Mouse (Mus musculus) ES-Bruce4 (cell line): ENCODE data around the gene Vps25. TPM values are rescaled to one million over a fixed set of nuclear protein-coding genes. Genes with fewer than 3 reads are reported as not detected.

Experiments used
- H3K27ac ChIP-seq: 2 replicates; pipeline ENCODE4 v1.5.1; 2012; ENCODE audit warnings: low read length, inconsistent platforms; ENCODE audit not compliant: insufficient read depth
- H3K27me3 ChIP-seq: 2 replicates; pipeline ENCODE4 v1.6.1; 2012; ENCODE audit warnings: mild to moderate bottlenecking, low read length, inconsistent platforms; ENCODE audit not compliant: control insufficient read depth, poor library complexity, insufficient read depth, severe bottlenecking
- H3K36me3 ChIP-seq: 2 replicates; pipeline ENCODE4 v1.6.1; 2012; ENCODE audit warnings: inconsistent platforms, mild to moderate bottlenecking, low read length, moderate library complexity; ENCODE audit not compliant: control insufficient read depth, poor library complexity, insufficient read depth, severe bottlenecking
- H3K4me1 ChIP-seq: one replicate; pipeline ENCODE4 v1.8.1; 2011; ENCODE audit warnings: low read length; ENCODE audit not compliant: control insufficient read depth, insufficient read depth
- H3K4me3 ChIP-seq: 2 replicates; pipeline ENCODE4 v1.5.1; 2011; ENCODE audit warnings: low read depth, mild to moderate bottlenecking, low read length
- H3K9ac ChIP-seq: 2 replicates; pipeline ENCODE4 v1.6.1; 2012; ENCODE audit warnings: low read depth, mild to moderate bottlenecking, inconsistent platforms; ENCODE audit not compliant: poor library complexity, severe bottlenecking
- H3K9me3 ChIP-seq: replicated peaks from 2 replicates; pipeline ENCODE4 v1.6.1; 2012; ENCODE audit warnings: mild to moderate bottlenecking, low read length, inconsistent platforms; ENCODE audit not compliant: control insufficient read depth, poor library complexity, insufficient read depth, severe bottlenecking
- CTCF ChIP-seq: IDR thresholded peaks from one replicate; pipeline ENCODE4 v1.8.1; 2011; ENCODE audit warnings: low read depth, low read length
- EP300 ChIP-seq: IDR thresholded peaks from 2 replicates; pipeline ENCODE4 v1.6.1; 2011; ENCODE audit warnings: low read depth, low read length; ENCODE audit not compliant: insufficient read depth
- POLR2A ChIP-seq: IDR thresholded peaks from one replicate; pipeline ENCODE4 v1.8.1; 2011; ENCODE audit warnings: low read length; ENCODE audit not compliant: insufficient read depth
- polyA plus RNA-seq: library from polyadenylated mRNA; stranded (reverse); fragments of >200 nt; gene quantifications from 2 replicates; pipeline ENCODE4 v1.2.4, GENCODE M21; 2011; ENCODE audit warnings: low read depth; ENCODE audit not compliant: missing spikeins, insufficient read depth, insufficient read length

The Vps25 gene
- polyA plus RNA-seq, 1 experiment = 135 TPM

DNA sequence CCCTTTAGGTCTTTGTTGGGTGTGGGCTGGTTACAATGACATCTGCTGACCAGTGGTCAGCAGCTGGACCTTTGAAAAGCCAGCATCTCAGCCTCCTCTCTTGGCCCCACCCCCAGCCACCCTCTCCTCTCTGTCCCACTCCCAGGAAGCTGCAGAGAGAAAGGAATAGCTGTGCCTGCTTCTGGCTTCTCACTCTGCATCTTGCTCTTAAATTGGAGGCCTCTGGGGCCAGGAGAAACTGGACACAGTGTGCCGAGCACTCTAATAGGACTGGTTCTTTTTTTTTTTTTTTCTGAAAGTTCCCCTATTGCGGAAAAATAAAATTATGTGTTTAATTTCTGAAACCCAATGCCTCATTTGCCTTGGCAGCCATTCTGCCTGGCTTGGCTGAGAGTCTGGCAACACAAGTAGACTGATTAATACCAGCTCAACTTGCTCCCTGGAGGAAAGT, 23.4 kb upstream of the Vps25 start:
- Histone ChIP-seq H3K27me3 (no peaks in the 10 kb centered on the region), H3K9ac (no peak overlapping the region), H3K36me3 (no peaks in the 10 kb centered on the region), H3K9me3 (no peaks in the 10 kb centered on the region), H3K4me1 (peaks cover 3% of the 10 kb centered on the region), H3K27ac (no peak overlapping the region), H3K4me3 (no peak overlapping the region)
- TF ChIP-seq EP300 (no peak), CTCF (no peak), POLR2A (no peak)

DNA sequence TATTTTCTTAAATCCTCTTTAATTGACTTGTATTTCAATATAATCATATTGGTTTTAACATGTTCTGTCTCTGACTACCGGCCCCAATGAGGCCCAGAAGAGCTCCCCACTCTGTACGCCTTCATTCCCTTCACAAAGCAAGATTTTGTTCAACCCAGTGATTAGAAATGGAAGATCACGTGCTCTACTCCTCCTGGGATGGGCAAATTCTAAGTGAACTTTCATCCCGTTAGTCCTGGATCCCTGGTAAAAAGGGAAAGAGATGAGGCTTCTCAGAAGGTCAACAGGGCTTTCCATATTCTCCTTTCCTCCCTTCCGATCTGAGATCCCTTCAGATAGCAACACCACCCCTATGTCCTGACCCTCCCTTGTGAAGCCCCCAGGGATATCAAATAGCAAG, 23.0 kb upstream of the Vps25 start:
- no peaks in the 10 kb centered on the region for H3K27me3 ChIP-seq
- no peak overlapping the region for H3K4me3 ChIP-seq
- peak overlapping the region; percentile 17; the same call in 1 of the 2 replicates for H3K27ac ChIP-seq
- no peak for TF ChIP-seq POLR2A
- TF ChIP-seq CTCF = no peak
- no peak for TF ChIP-seq EP300
- no peaks in the 10 kb centered on the region for H3K36me3 ChIP-seq
- H3K9me3 ChIP-seq = no peaks in the 10 kb centered on the region
- no peak overlapping the region for H3K9ac ChIP-seq
- peaks cover 3% of the 10 kb centered on the region for H3K4me1 ChIP-seq

DNA sequence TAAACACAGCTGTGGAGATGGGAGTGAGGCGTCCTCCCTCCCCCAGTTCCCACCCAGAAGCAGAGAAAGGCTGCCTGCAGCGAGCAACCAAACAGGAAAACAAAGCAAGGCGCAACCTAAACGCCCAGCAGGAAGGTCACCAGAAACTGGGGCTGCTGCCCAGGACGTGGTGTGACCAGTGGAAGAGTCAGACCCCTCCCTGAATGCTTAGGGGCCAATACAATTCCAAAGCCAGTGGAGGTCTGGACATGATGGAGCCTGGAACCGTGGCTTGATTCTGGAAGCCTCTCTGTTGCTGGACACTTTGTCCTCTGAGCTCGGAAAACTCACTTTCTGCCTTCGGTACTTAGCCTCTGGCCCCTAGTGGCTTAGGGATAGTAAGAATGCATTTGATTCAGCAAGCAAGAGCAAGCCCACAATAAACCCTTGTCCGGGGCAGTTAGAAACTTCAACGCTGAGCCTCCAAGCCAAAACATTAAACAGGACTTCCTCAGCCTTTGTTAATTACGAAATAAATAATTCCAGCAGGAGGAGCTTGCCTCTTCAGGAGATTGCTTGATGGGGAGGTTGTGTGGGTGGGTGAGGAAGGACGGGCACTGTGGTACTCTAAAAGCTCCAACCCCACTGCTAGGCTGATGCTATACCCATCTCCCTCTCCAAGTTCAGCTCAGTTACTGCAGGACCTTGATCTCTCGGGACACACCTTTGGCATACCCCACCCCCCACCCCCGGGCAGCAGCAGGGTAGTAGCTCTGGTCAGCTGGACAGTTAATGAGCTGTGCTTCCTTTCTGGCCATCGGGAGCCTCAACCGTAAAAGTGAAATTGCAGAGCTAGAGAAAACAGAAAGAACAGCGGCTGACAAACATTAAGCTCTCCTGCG, 22.3 kb upstream of the Vps25 start:
- Histone ChIP-seq H3K36me3 (no peaks in the 10 kb centered on the region), H3K27ac (0 out of 2 replicates have a peak overlapping the region, but pooled peaks have one; percentile 18), H3K4me3 (no peak overlapping the region), H3K9ac (no peak overlapping the region), H3K9me3 (no peaks in the 10 kb centered on the region), H3K4me1 (peaks cover 3% of the 10 kb centered on the region), H3K27me3 (no peaks in the 10 kb centered on the region)
- TF ChIP-seq EP300 (peak; percentile 93), POLR2A (no peak)

DNA sequence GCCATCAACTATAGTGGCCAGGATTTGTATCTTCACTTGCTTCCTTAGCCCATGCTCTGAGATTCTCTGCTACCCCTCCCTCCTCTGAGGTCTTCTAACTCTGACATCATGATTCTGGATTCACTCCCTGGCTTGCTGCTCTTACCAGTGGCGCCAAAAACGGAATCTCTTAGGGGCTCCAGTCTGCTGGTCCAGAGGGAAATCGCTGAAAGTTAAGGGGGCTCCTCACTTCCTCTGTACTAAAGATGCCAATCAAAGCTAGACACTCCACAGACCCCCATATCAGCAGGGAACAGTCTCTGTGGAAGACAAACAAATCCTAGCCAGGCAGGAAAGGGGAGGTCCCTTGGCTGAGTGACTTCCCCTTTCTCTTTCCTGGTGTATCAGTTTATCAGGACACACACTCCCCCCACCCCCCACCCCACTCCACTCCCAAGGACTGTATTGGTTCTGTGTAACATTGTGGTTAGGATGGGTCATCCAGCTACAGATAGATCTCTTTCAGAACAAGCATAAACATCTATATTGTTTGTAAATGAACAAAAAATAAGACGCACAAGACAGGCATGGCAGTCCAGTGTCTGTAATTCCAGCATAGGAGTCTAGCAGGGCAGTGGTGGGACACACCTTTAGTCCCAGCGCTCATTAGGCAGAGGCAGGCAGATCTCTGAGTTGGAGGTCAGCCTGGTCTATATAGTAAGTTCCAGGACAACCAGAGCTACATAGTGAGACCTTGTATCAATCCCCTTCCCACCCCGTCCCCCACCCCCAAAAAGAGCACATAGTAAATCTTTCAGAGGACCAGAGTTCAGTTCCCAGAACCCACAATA, 21.3 kb upstream of the Vps25 start:
- H3K4me3 ChIP-seq = no peak overlapping the region
- H3K27me3 ChIP-seq = no peaks in the 10 kb centered on the region
- H3K36me3 ChIP-seq = no peaks in the 10 kb centered on the region
- peak overlapping the region; percentile 34; the same call in 1 of the 2 replicates for H3K9ac ChIP-seq
- no peaks in the 10 kb centered on the region for H3K9me3 ChIP-seq
- no peak for TF ChIP-seq CTCF
- no peak for TF ChIP-seq POLR2A
- no peak for TF ChIP-seq EP300
- H3K4me1 ChIP-seq = peaks cover 3% of the 10 kb centered on the region
- H3K27ac ChIP-seq = no peak overlapping the region

DNA sequence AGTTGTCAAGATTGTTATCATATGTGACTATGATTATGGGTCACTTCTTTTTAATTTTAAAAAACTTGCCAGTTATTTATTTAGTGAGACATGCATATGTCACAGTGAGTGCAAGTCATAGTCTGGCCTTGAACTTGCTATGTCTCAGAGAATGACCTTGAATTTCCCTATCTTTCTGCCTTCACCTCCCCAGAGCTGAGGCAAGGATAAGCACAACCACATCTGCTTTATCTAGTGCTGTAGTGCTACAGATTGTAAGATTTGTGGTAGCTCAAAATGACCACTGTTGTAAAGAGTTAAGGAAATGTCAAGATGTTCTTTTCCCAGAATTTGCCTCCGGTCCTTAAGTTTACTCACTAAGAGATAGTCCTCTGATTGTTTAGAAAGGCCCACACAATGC, 20.3 kb upstream of the Vps25 start:
- peaks cover 3% of the 10 kb centered on the region for H3K4me1 ChIP-seq
- no peak overlapping the region for H3K9ac ChIP-seq
- no peak overlapping the region for H3K27ac ChIP-seq
- no peak overlapping the region for H3K4me3 ChIP-seq
- no peaks in the 10 kb centered on the region for H3K9me3 ChIP-seq
- no peak for TF ChIP-seq EP300
- no peak for TF ChIP-seq POLR2A
- TF ChIP-seq CTCF = no peak
- H3K27me3 ChIP-seq = no peaks in the 10 kb centered on the region
- no peaks in the 10 kb centered on the region for H3K36me3 ChIP-seq
